In the genomic region with DNA sequence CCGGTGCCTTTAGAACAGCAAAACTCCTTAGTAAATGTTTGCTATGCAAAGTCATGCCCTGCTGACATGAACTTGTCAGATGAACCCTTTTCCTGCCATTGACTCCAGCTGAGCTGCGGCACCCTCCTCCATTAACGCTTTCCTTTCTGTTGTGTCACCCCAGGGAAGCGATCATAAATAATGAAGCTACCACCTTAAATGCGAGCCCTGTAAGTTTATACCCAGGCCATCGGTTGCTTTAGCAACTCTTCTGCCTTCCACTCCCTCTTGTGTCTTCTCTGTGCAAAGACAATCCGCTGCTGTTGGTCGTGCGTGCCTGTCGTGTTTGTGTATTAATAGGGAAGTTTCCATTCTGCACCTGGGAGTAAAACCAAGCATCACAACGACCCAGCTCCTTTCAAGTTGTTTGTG, we compare ENCODE assay signal across 8 mouse cellular contexts. TPM values are rescaled to one million over a fixed set of nuclear protein-coding genes. Genes with fewer than 3 reads are reported as not detected.
DNase-seq lines count a peak whose midpoint lies in the region; ATAC-seq and TF ChIP-seq lines count a peak whose summit lies in the region.

No protein-coding gene starts in this region.

- no peaks in the 10 kb centered on the region for H3K36me3 ChIP-seq in liver, adult 2 months (ENCODE audit: control insufficient read depth, insufficient read depth, low read length)
- H3K36me3 ChIP-seq in heart, embryonic 14.5 days (ENCODE audit: control insufficient read depth, insufficient read depth, low read length) = no peaks in the 10 kb centered on the region

- no peak for TF ChIP-seq POLR2A in liver, adult 2 months (IDR thresholded peaks at IDR 0.05; ENCODE audit: extremely low read depth, insufficient read depth, low read length)
- TF ChIP-seq POLR2A in brain, embryonic 14.5 days (IDR thresholded peaks at IDR 0.05; ENCODE audit: borderline replicate concordance, extremely low read depth, insufficient read depth, insufficient read length, poor library complexity, severe bottlenecking) = no peak
- no peak for TF ChIP-seq POLR2A in olfactory bulb, adult 2 months (IDR thresholded peaks at IDR 0.05; ENCODE audit: insufficient read depth, low read depth, low read length)

- peaks cover 5% of the 10 kb centered on the region; the same call in 1 of the 2 replicates for H3K4me1 ChIP-seq in liver, adult 2 months (ENCODE audit: control insufficient read depth, insufficient read depth, low read length)
- peaks cover 19 to 25% of the 10 kb centered on the region in 2 experiments for H3K4me1 ChIP-seq in heart, embryonic 14.5 days (ENCODE audit: control insufficient read depth in 2 of 2, insufficient read depth in 2 of 2, low read length in 2 of 2)
- peaks cover 20% of the 10 kb centered on the region for H3K4me1 ChIP-seq in olfactory bulb, adult 2 months (ENCODE audit: control insufficient read depth, insufficient read depth, low read length)

- no peak overlapping the region for H3K9ac ChIP-seq in liver, adult 2 months (ENCODE audit: low read depth, low read length)
- no peak overlapping the region for H3K9ac ChIP-seq in heart, embryonic 14.5 days (ENCODE audit: low read length)

- H3K27me3 ChIP-seq in liver, adult 2 months (ENCODE audit: control insufficient read depth, insufficient read depth, low read length) = no peaks in the 10 kb centered on the region; the same call in 1 of the 2 replicates
- H3K27me3 ChIP-seq in heart, embryonic 14.5 days (ENCODE audit: control insufficient read depth, insufficient read depth, low read length) = peaks cover 22% of the 10 kb centered on the region

- DNase-seq in liver, adult 2 months (ENCODE audit: extremely low read depth, low read depth, low spot score) = peak; percentile 68
- DNase-seq in liver = no peak
- peak; percentile 71 for DNase-seq in brain, embryonic 14.5 days (ENCODE audit: low read depth)
- peak; percentile 41 for DNase-seq in kidney, postnatal 10 days
- no peak for DNase-seq in left cerebral cortex, adult 18-20 months (ENCODE audit: low spot score in 2 of 2)
- DNase-seq in right cerebral cortex, postnatal 36 days (ENCODE audit: low spot score in 2 of 2) = no peak

- H3K27ac ChIP-seq in liver, adult 2 months (replicated peaks; ENCODE audit: insufficient read depth, low read depth, low read length) = no peak overlapping the region
- no peak overlapping the region for H3K27ac ChIP-seq in heart, embryonic 14.5 days (replicated peaks in 1 of 2; ENCODE audit: control insufficient read depth in 1 of 2, insufficient read depth in 1 of 2, low read depth in 2 of 2, low read length in 2 of 2)
- no peak overlapping the region for H3K27ac ChIP-seq in olfactory bulb, adult 2 months (ENCODE audit: insufficient read depth, low read depth, low read length)

- H3K9me3 ChIP-seq in heart, embryonic 14.5 days (ENCODE audit: control insufficient read depth, low read length) = no peaks in the 10 kb centered on the region

- 3% methylated on average over 11 of the region's 11 CpGs for WGBS in liver, adult 2 months
- WGBS in heart, embryonic 14.5 days = 6% methylated on average over 11 of the region's 11 CpGs
- 7% methylated on average over 11 of the region's 11 CpGs for WGBS in olfactory bulb, adult 2 months

- H3K4me3 ChIP-seq in liver, adult 2 months (ENCODE audit: insufficient read depth, low read depth, low read length) = no peak overlapping the region
- H3K4me3 ChIP-seq in heart, embryonic 14.5 days (ENCODE audit: control insufficient read depth in 1 of 2, insufficient read depth in 1 of 2, low read depth in 1 of 2, low read length in 2 of 2) = no peak overlapping the region
- peak overlapping the region; percentile 61 for H3K4me3 ChIP-seq in olfactory bulb, adult 2 months (ENCODE audit: insufficient read depth, low read depth, low read length)

- H3K4me2 ChIP-seq in heart, embryonic 14.5 days (ENCODE audit: low read length) = peak overlapping the region; percentile 18

- TF ChIP-seq CTCF in liver, adult 2 months (IDR thresholded peaks at IDR 0.05; ENCODE audit: low read depth, low read length) = peak; percentile 18; the same call in 1 of the 2 replicates
- TF ChIP-seq CTCF in brain, embryonic 14.5 days (IDR thresholded peaks at IDR 0.05; ENCODE audit: borderline replicate concordance, extremely low read depth, insufficient read depth, insufficient read length) = peak; percentile 51; the same call in 1 of the 2 replicates
- peak; percentile 27; the same call in 1 of the 2 replicates for TF ChIP-seq CTCF in olfactory bulb, adult 2 months (IDR thresholded peaks at IDR 0.05; ENCODE audit: insufficient read depth, low read depth, low read length)

- no peak for ATAC-seq in heart, embryonic 14.5 days (ENCODE audit: insufficient number of reproducible peaks, insufficient read depth, low FRiP score, low read depth)

- H3K79me2 ChIP-seq in liver, adult 2 months (ENCODE audit: control insufficient read depth, insufficient read depth, low read length) = no peaks in the 10 kb centered on the region

RNA-seq across cellular contexts. Expression of a gene that starts 3.0 kb away (rescaled TPM):
- 0.83 and 0.87 TPM in 2 replicates for total RNA-seq in liver, adult 2 months (2014; rRNA removed)
- polyA plus RNA-seq in liver, adult 2 months (2012; rRNA removed) = 4.4 and 4.5 TPM in 2 replicates
- 11.6 and 25.1 TPM in 2 replicates for polyA plus RNA-seq in brain, embryonic 14.5 days (2012; rRNA removed)
- 4.2 and 5.0 TPM in 2 replicates for polyA plus RNA-seq in heart, embryonic 14.5 days (2014; fragmentation: Nextera tagmentation; extraction: Ambion mirVana)
- not detected in 2 replicates for polyA plus RNA-seq in olfactory bulb, adult 2 months (2012; ENCODE audit: insufficient read depth, insufficient read length, low replicate concordance, missing spikeins)
- total RNA-seq in left cerebral cortex, adult 18-20 months (2021) = 100 to 1,000 TPM in 1 of 2 experiments, 10 to 100 TPM in 1; 83.4 to 101 TPM

Comparison
In these comparisons a context has a peak if more than half of its experiments do, and no peak if none do; other contexts are left out.
1. DNase-seq: peak in liver, adult 2 months (single experiment), brain, embryonic 14.5 days (single experiment) and kidney, postnatal 10 days (single experiment); none in liver (single experiment), left cerebral cortex, adult 18-20 months (0 of 2) and right cerebral cortex, postnatal 36 days (0 of 2).
2. Peak in every context shown above with its lines, with median percentiles within 50 percentile points of each other: CTCF ChIP-seq.